Mouse (Mus musculus) spleen, postnatal 10 days (tissue): ENCODE results near the gene Pcolce.

ENCODE experiments used
- DNase-seq, 2 experiments: peaks; one replicate each; pipeline ENCODE4 v3.0.0; 2021 to 2022; ENCODE audit warnings: low spot score in 2 of 2

Gene Pcolce

GRCm38 (mm10) chr5:137613550-137613949 is at the start of gene Pcolce:
Gene Pcolce, minus strand, starts transcription at chr5:137613784.
- no peak for DNase-seq

- no peak for DNase-seq
These were observed 49.5 kb upstream of the Pcolce start for GRCm38 (mm10) chr5:137663057-137663456.

DNA sequence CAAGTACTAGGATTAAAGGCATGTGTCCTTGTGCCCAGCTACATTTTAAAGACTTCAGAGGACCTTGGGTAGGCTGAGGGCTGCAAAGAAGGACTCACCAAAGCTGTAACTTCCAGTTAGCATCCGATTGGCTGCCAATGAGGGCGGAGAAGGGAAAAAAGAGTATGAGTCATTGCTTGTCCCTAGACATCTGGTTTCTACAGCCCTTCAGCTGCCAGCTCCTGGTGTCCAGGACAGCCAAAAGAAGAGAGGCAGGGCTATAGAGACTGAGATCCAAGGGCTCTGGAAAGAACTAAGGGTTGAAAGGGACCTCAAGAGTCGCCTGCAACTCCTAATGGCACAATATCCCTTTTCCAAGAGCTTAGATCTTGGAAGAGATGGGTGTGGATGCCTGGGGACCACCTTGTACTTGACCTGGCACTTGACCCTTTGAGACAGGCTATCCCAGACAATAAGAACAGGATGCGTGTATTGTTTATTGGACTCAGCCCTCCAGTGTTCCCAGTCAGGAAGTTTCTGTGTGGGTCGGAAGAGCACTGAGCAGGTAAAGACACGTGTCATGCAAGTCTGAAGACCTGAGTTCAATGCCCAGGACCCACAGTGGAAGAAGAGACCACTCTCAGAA is 46.6 kb upstream of the Pcolce start:
- DNase-seq: no peak

GRCm38 (mm10) chr5:137656977-137657376 is 43.4 kb upstream of the Pcolce start:
- DNase-seq: peak in 1 of 2 experiments; percentile 70

- DNase-seq: peak in 1 of 2 experiments; percentile 67
These were observed 41.2 kb upstream of the Pcolce start for GRCm38 (mm10) chr5:137654746-137655145.

- no peak for DNase-seq
These were observed 39.8 kb upstream of the Pcolce start for GRCm38 (mm10) chr5:137653366-137653765.

DNA sequence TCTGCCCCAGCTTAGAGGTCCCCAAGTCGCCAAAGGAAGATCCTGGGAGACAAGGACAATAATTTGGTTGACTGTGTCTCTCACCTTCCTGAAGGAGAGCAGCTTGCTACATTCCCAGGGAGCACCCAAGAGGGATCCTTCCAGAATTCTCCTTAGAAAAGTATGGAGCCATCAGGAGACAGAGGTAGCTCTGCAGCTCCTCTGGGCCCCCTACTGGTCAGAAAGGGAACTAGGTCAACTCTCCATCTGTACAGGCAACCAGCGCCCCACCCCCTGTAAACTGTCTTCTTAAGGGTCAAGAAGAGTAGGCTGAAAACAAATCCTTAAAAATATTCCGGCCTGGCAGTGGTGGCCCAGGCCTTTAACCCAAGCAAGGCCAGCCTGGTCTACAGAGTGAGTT is 38.9 kb upstream of the Pcolce start:
- peak in 1 of 2 experiments; percentile 77 for DNase-seq

DNA sequence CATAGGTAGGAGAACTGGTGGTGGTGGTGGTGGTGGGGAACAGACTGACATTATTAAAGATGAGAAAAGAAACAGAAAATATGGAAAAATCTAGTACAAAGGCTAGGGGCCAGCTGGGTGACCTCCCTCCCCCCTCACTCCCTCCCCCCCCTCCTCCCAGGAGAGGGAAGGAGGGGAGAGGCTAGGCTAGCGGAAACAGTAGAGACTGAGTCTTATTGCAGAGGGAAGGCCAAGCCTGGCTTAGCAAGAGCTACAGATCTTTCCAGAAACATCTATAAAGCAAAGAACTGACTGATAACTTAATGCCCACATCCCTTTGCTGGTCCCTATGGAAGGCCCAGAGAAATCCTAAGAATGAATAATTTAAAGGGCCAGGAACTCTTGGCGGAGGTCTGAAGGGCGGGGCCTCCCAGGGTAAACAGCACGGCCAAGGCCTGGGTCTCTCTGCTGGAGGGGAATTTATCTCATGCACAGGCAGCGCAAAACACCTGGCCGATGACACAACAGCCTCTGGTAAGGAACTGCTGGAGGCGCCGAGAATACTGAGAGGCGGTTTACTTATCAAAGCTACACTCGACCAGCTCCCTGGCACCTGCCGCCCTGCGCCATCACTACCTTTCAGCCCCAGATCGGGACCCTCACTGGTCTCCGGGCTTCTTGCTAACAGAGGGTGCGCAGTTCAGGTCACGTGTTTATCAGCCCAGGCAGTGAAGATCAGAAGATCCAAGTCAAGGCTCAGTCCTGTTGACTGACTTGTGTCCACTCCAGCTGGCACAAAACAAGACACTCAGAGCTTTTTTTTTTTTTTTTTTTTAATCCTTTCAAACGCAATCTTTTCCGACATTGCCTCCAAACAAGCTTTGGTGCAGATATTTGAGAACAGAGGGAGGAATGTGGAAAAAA is 36.3 kb upstream of the Pcolce start:
- no peak for DNase-seq

DNA sequence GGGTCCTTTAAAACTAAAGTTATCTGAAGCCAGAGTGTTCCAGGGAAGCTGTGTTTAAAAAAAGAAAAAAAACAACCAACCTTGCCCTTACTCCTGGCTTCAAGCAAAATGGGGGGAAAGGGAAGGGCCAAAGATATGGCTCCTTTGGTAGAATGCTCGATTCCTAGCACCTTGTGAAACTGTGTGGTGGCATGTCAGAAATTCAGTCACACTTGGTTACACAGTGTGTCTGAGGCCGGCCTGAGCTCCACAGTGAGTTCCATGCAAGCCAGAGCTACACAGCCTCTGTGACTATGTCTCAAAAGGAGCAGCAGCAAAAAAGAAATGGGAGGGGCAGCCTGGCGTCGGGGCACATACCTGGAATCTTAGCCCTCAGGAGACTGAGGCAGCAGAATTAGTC is 35.7 kb upstream of the Pcolce start:
- no peak for DNase-seq

- DNase-seq: no peak
These were observed 34.4 kb upstream of the Pcolce start for GRCm38 (mm10) chr5:137647827-137648601.

GRCm38 (mm10) chr5:137645652-137646091 is 32.1 kb upstream of the Pcolce start, which contains the start of gene Irs3:
Gene Irs3, minus strand, starts transcription at chr5:137645714.
- DNase-seq: peak in 1 of 2 experiments; percentile 65

- peak; percentile 56 to 80 for DNase-seq
These were observed 31.6 kb upstream of the Pcolce start for GRCm38 (mm10) chr5:137645091-137645651.

DNA sequence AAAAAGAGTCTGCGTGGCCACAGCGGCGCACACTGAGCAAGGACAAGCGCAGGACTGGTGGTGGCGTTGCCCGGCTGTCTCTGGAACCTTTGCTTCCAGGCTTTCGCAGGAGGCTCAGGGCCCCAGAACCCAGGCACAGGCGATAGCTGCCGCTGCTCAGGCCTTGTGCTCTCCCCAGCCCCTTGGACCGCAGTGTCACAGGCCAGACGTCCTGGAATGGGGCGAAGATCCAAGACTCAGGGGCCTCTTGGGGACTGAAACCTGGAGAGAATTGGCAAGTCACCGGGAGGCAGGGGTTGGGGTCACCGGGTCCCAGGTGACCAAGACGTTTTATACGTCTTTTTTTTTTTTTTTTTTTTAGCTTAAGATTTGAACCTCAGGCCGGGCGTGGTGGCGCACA is 30.9 kb upstream of the Pcolce start:
- no peak for DNase-seq

GRCm38 (mm10) chr5:137642886-137643285 is 29.3 kb upstream of the Pcolce start:
- DNase-seq: no peak

DNA sequence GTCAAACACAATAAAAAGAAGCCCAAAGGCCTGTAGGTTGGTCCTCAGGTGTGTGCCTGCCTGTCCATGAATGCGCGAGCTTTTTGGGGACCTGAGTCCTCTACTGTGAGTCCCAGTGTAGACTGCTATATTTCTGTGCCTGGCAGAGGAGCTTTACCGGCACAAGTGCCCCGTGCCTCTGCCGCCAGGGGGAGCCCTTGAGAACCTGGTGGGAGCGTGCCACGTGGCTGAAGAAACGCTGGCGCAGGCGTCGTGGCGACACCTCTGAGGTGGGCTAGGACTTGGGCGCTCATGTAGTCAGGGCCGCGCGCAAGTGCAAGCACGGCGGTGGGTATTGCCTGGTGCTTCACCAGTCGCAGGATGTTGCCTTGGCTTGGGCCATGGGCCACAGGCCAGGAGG is 27.5 kb upstream of the Pcolce start, which contains the start of gene Sap25:
Sap25 (plus strand) TSS at position 281 of the 400 bp plus-strand sequence.
- DNase-seq: peak; percentile 57 to 77

DNA sequence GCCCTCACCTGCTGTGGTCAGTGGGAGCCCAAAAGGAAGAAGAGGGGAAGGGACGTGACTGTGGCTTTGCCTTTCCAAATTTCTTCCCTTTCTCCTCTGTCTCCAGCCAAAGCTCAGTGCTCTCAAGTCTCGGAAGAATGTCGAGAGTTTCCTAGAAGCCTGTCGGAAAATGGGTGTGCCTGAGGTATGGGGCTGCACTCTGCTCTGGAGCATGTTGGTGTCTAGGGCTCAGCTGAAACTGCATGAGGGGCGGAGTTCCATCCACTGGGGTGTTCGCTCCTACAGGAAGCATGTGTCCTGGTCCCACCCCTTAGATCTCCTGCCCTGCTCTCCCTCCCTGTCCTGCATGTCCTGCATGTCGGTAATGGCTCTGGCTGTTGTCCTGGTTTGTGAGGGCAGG is 25.9 kb upstream of the Pcolce start:
- no peak for DNase-seq

DNA sequence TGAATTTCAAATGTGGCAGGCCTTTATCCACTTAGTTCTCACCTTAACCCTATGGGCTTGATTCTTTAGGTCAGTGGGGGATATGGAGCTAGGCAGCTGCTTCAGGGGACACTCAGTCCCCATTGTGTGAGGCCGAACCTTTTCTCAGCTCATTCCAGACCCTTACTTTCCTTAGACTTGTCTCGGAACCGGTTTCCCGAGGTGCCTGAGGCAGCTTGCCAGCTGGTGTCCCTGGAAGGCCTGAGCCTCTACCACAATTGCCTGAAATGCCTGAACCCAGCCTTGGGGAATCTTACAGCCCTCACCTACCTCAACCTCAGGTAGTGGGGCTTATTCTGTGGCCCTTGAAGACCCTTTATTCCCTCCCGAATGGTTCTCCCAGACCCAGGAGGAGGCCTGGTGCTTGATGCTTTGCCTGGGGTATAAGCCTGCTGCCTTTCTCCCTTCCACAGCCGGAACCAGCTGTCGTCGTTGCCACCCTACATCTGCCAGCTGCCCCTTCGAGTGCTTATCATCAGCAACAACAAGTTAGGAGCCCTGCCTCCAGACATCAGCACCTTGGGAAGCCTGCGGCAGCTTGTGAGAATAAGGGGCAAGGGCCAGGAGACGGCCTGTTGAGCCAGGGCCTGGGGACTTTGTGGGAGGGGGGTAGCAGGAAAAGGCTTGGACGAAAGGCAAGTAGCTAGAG is 20.0 kb upstream of the Pcolce start:
- no peak for DNase-seq

DNA sequence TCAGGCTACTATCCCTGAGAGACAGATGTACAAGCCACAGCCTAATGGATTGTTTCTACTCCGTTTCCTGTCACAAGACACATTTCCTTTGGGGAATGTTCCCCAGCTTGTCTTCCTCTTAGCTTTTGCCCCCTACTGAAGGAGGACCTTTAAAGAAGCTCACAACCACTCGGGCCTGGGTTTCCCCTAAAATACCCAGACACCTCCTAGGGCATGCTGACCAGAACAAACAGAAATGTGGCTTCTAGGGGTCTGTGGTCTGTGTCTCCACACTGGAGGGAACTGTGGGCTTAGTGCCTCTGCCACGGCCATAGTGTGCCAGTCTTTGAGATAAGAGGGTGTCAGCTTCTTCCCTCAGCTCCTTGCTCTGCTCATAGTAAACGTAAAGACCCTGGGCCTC is 18.0 kb upstream of the Pcolce start:
- no peak for DNase-seq

DNA sequence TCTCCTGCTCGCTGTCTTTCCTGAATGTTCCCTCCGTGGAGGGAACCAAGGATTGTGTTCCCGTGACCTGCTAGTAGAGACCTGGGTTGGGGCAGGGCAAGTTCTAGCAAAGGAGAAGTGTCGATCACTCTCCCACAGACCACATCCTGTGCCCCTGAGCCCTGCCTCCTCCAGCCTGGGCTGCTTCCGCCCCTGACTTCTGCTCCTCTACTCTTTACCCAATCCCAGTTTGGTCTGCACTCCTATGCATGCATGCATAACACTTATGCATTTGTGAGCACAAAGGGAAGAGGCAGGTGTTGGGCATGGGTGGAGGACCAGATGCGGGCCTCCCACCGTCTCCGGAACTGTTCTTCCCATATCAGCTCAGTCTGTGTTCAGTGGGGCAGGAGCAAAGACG is 17.6 kb upstream of the Pcolce start:
- peak in 1 of 2 experiments; percentile 81 for DNase-seq

- DNase-seq: peak in 1 of 2 experiments; percentile 41
These were observed 17.0 kb upstream of the Pcolce start for GRCm38 (mm10) chr5:137630602-137631001.
